Mouse (Mus musculus) bone marrow, adult 2 months (tissue): ENCODE measurements at regions not wholly inside any gene's neighbourhood (a gene's known extent, or its start where the extent isn't known, plus 50 kb on each side); places are given as distances from the start of the nearest gene placed in this dataset.

ENCODE experiments used
- CTCF ChIP-seq: fragments of 200-500 bp; IDR thresholded peaks from 2 replicates; pipeline ENCODE4 v1.5.1; 2011; ENCODE audit warnings: low read length, control low read depth; ENCODE audit not compliant: control insufficient read depth, insufficient read depth
- POLR2A ChIP-seq: fragments of 200-500 bp; IDR thresholded peaks from 2 replicates; pipeline ENCODE4 v1.6.1; 2011; ENCODE audit warnings: low read depth, mild to moderate bottlenecking, control low read depth, low read length, borderline replicate concordance; ENCODE audit not compliant: control insufficient read depth

- TF ChIP-seq CTCF (no peak), POLR2A (no peak)
Measured at GRCm38 (mm10) chr6:81716371-81716770, 207.1 kb upstream of the Gcfc2 start.
